Mouse (Mus musculus) neural tube, embryonic 12.5 days (tissue): ENCODE results near the gene Rit1. TPM values are rescaled to one million over a fixed set of nuclear protein-coding genes. Genes with fewer than 3 reads are reported as not detected.
"Not testable (repeated sequence)": the region's sequence is repeated elsewhere in the genome, so short reads cannot be mapped to it uniquely, and the experiment has no call there.

Experiments
- ATAC-seq: fragments of 200-750 bp; cut with Nextera tagmentation; 2 replicates; pipeline ENCODE4 v1.8.0; 2017; ENCODE audit warnings: low read depth, mild to moderate bottlenecking, moderate TSS enrichment, moderate library complexity; ENCODE audit not compliant: low FRiP score
- H3K27ac ChIP-seq: fragments of 300-500 bp; sonication (generic); 2 replicates; pipeline ENCODE4 v1.5.1; 2016
- H3K27me3 ChIP-seq: fragments of 300-500 bp; sonication (generic); replicated peaks from 2 replicates; pipeline ENCODE4 v1.6.1; 2016; ENCODE audit warnings: mild to moderate bottlenecking
- H3K36me3 ChIP-seq: fragments of 300-500 bp; sonication (generic); 2 replicates; pipeline ENCODE4 v1.6.1; 2016; ENCODE audit warnings: mild to moderate bottlenecking
- H3K4me1 ChIP-seq: fragments of 300-500 bp; sonication (generic); 2 replicates; pipeline ENCODE4 v1.6.1; 2016
- H3K4me2 ChIP-seq: fragments of 300-500 bp; sonication (generic); replicated peaks from 2 replicates; pipeline ENCODE4 v1.6.1; 2016; ENCODE audit warnings: mild to moderate bottlenecking
- H3K4me3 ChIP-seq: fragments of 300-500 bp; sonication (generic); 2 replicates; pipeline ENCODE4 v1.5.1; 2016
- H3K9ac ChIP-seq: fragments of 300-500 bp; sonication (generic); 2 replicates; pipeline ENCODE4 v1.6.1; 2016; ENCODE audit warnings: mild to moderate bottlenecking
- H3K9me3 ChIP-seq: fragments of 300-500 bp; sonication (generic); 2 replicates; pipeline ENCODE4 v1.6.1; 2016; ENCODE audit warnings: mild to moderate bottlenecking
- WGBS: fragments of 180-500 bp; shearing (Covaris S2); methylation state at CpG from one replicate; pipeline ENCODE4 v1.1.7; 2016; 5-methylcytosine and 5-hydroxymethylcytosine counted together
- polyA plus RNA-seq: library from polyadenylated mRNA; unstranded; fragments of >200 nt; fragmentation: Nextera tagmentation; extraction: Ambion mirVana; gene quantifications from 2 replicates; pipeline ENCODE4 v1.2.1, GENCODE M21; 2016

Rit1 gene
- polyA plus RNA-seq, 1 experiment from 2014 or later, result 49.1 TPM

- no peak overlapping the region for H3K27ac ChIP-seq
- peaks cover 89% of the 10 kb centered on the region for H3K36me3 ChIP-seq
- 95% methylated on average over 3 of the region's 3 CpGs for WGBS
These were observed 16.4 kb upstream of the Rit1 start for GRCm38 (mm10) chr3:88700247-88700646.

GRCm38 (mm10) chr3:88701222-88701621, 15.4 kb upstream of the Rit1 start:
- H3K9me3 ChIP-seq, result no peaks in the 10 kb centered on the region
- no peaks in the 10 kb centered on the region for H3K27me3 ChIP-seq
- H3K36me3 ChIP-seq, result peaks cover 83% of the 10 kb centered on the region
- WGBS, result 85% methylated on average over 3 of the region's 3 CpGs
- no peak overlapping the region for H3K4me2 ChIP-seq
- no peak overlapping the region for H3K27ac ChIP-seq
- ATAC-seq, result no peak
- H3K4me1 ChIP-seq, result no peaks in the 10 kb centered on the region
- no peak overlapping the region for H3K4me3 ChIP-seq
- H3K9ac ChIP-seq, result no peak overlapping the region

More at GRCm38 (mm10) chr3:88700247-88700646, 16.4 kb upstream of the Rit1 start:
- Histone ChIP-seq H3K27me3 (no peaks in the 10 kb centered on the region), H3K4me2 (no peak overlapping the region), H3K9me3 (no peaks in the 10 kb centered on the region), H3K4me3 (no peak overlapping the region), H3K4me1 (no peaks in the 10 kb centered on the region), H3K9ac (no peak overlapping the region)
- no peak for ATAC-seq

DNA sequence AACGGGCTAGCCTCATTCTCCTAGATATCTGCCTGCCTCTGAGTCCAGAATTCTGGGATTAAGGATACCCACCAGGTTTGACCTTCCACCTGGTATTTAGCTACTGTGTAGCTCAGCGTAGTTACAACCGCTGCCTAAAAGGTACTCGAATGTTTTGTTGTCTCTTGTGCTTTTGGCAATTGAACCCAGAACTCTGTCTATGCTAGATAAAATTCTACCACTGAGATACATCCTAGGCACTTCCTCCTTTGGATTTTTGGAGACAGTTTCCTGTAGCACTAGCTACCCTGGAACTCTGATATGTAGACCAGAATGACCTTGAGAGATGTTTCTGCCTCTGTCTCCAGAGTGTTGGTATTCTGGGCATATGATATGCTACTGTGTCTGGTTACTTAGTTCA, 2.9 kb upstream of the Rit1 start:
- 95% methylated on average over 4 of the region's 4 CpGs for WGBS

GRCm38 (mm10) chr3:88714725-88715124, 1.9 kb upstream of the Rit1 start:
- H3K4me1 ChIP-seq, result peaks cover 4% of the 10 kb centered on the region; the same call in 1 of the 2 replicates
- no peak overlapping the region for H3K27ac ChIP-seq
- no peak overlapping the region for H3K4me3 ChIP-seq
- no peak overlapping the region for H3K9ac ChIP-seq
- H3K36me3 ChIP-seq, result peaks cover 54% of the 10 kb centered on the region
- H3K4me2 ChIP-seq, result no peak overlapping the region
- no peak for ATAC-seq
- H3K27me3 ChIP-seq, result no peaks in the 10 kb centered on the region
- no peaks in the 10 kb centered on the region for H3K9me3 ChIP-seq
- 81% methylated on average over 2 of the region's 2 CpGs for WGBS

More for the DNA sequence above, 2.9 kb upstream of the Rit1 start:
- no peaks in the 10 kb centered on the region for H3K9me3 ChIP-seq
- no peak overlapping the region for H3K4me2 ChIP-seq
- H3K27ac ChIP-seq, result no peak overlapping the region
- peaks cover 4% of the 10 kb centered on the region; the same call in 1 of the 2 replicates for H3K4me1 ChIP-seq
- no peak overlapping the region for H3K4me3 ChIP-seq
- ATAC-seq, result no peak
- H3K27me3 ChIP-seq, result no peaks in the 10 kb centered on the region
- peaks cover 52% of the 10 kb centered on the region for H3K36me3 ChIP-seq
- H3K9ac ChIP-seq, result no peak overlapping the region

GRCm38 (mm10) chr3:88715716-88716115, 922 bp upstream of the Rit1 start:
- not testable (repeated sequence) for H3K27me3 ChIP-seq, H3K4me3 ChIP-seq, H3K4me2 ChIP-seq, H3K9ac ChIP-seq, H3K4me1 ChIP-seq, H3K9me3 ChIP-seq, H3K27ac ChIP-seq, ATAC-seq
- H3K36me3 ChIP-seq, result peaks cover 53% of the 10 kb centered on the region
- 94% methylated on average over 5 of the region's 5 CpGs for WGBS

DNA sequence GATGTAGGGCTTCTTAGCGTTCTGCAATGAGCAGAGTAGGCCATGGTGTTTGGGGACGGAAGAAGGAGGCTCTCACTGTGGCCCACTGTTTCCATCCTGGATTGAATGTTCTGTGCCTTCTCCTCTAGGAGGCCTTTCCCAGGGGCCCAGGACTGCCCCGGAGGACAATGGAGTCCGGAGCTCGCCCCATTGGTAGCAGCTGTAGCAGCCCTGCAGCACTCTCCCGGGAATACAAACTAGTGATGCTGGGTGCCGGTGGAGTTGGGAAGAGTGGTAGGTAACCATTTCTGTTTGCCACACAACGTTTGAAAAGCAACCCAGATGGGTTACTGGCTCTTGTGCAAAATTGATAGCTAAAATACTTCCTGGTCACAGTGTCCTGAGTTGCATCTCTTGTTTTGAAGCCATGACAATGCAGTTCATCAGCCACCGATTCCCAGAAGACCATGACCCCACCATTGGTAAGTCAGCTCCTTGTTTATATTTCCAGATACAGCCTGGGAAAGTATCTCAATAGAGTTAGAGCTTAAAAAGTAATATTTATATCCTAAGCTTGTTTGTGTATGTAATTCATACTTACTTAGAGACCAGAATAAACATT, 660 bp downstream of the Rit1 start:
- peak overlapping the region; percentile 72 for H3K4me3 ChIP-seq
- 8% methylated on average over 9 of the region's 9 CpGs for WGBS
- peak overlapping the region; percentile 70 for H3K9ac ChIP-seq
- peak; percentile 63 for ATAC-seq
- peaks cover 4% of the 10 kb centered on the region; the same call in 1 of the 2 replicates for H3K4me1 ChIP-seq
- H3K4me2 ChIP-seq, result peak overlapping the region; percentile 78
- H3K27ac ChIP-seq, result 0 out of 2 replicates have a peak overlapping the region, but pooled peaks have one; percentile 1
- peaks cover 47% of the 10 kb centered on the region for H3K36me3 ChIP-seq
- no peaks in the 10 kb centered on the region for H3K9me3 ChIP-seq
- H3K27me3 ChIP-seq, result no peaks in the 10 kb centered on the region

DNA sequence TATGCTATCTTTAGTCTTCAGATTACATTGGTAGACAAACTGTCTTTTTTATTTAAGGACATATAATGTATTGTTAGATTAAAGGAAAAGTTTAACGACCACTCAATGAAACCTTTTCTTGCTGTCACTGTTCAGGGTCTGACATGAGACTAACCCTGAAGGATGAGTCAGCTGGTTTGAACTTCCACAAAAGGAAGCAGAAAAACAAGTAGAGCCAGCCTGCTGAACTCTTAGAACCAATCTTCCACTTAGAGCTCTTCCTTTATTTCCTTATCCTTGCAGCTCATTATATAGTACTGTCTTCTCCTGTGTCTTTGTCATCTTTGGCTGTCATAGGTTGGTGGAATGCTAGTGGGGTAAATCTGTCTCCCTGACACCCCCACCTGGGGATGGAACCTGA, 1.2 kb downstream of the Rit1 start:
- peaks cover 43% of the 10 kb centered on the region for H3K36me3 ChIP-seq
- H3K4me1 ChIP-seq, result peaks cover 4% of the 10 kb centered on the region; the same call in 1 of the 2 replicates
- peak overlapping the region; percentile 78 for H3K4me2 ChIP-seq
- no peak overlapping the region for H3K4me3 ChIP-seq
- H3K9me3 ChIP-seq, result no peaks in the 10 kb centered on the region
- no peak for ATAC-seq
- no peak overlapping the region for H3K27ac ChIP-seq
- WGBS, result 90% methylated on average over 1 of the region's 1 CpGs
- no peaks in the 10 kb centered on the region for H3K27me3 ChIP-seq
- H3K9ac ChIP-seq, result no peak overlapping the region

GRCm38 (mm10) chr3:88719098-88719497, 2.5 kb downstream of the Rit1 start:
- Histone ChIP-seq H3K27me3 (no peaks in the 10 kb centered on the region), H3K4me2 (peak overlapping the region; percentile 78; the same call in 1 of the 2 replicates), H3K4me1 (peaks cover 4% of the 10 kb centered on the region; the same call in 1 of the 2 replicates), H3K36me3 (peaks cover 42% of the 10 kb centered on the region), H3K4me3 (no peak overlapping the region), H3K27ac (no peak overlapping the region), H3K9ac (no peak overlapping the region), H3K9me3 (no peaks in the 10 kb centered on the region)
- ATAC-seq, result no peak
- 83% methylated on average over 2 of the region's 2 CpGs for WGBS

DNA sequence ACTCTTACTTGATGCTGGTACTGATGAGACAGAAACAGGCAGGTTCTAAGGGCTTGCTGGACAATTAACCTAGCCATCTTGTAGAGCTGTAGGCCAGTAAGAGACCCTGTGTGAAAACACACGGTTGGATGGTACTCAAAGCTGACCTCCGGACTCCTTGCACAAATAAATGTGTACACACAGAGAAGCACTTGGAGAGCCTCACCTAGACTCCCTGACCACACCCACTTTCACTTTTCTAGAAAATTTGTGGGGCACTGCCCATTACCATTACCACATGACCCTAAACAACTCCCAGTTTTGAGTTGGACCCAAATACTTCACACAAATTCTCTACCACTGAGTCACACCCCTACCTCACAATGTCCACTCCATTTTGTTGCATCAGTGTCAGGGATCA, 19.9 kb downstream of the Rit1 start:
- Histone ChIP-seq H3K4me3 (no peak overlapping the region), H3K4me1 (no peaks in the 10 kb centered on the region), H3K4me2 (no peak overlapping the region), H3K27ac (no peak overlapping the region), H3K27me3 (no peaks in the 10 kb centered on the region), H3K9ac (no peak overlapping the region), H3K9me3 (no peaks in the 10 kb centered on the region), H3K36me3 (peaks cover 11% of the 10 kb centered on the region)
- 91% methylated on average over 2 of the region's 2 CpGs for WGBS
- no peak for ATAC-seq

DNA sequence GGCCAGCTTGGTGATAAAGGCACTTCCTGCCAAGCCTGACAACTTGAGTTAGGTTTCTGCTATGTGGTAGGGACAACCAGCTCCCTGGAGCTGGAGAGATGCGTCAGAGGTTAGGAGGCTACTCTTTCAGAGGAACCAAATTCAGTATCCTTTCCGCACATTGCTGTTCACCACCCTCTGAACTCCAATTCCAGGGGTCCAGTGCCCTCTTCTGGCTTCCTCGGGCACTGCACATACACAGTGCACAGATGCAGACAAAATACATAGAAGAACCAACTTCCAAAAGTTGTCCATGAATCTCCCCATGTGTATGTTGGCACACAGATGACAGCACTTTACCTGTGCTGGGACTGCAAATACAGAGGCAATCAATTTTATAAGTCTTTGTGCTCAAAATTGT, 22.0 kb downstream of the Rit1 start:
- H3K4me3 ChIP-seq, result no peak overlapping the region
- no peaks in the 10 kb centered on the region for H3K4me1 ChIP-seq
- peaks cover 20% of the 10 kb centered on the region for H3K36me3 ChIP-seq
- no peak overlapping the region for H3K27ac ChIP-seq
- whole genome bisulfite sequencing, result 60% methylated on average over 3 of the region's 3 CpGs
- H3K4me2 ChIP-seq, result no peak overlapping the region
- H3K27me3 ChIP-seq, result no peaks in the 10 kb centered on the region
- H3K9me3 ChIP-seq, result no peaks in the 10 kb centered on the region
- no peak for ATAC-seq
- no peak overlapping the region for H3K9ac ChIP-seq

GRCm38 (mm10) chr3:88740147-88740546, 23.5 kb downstream of the Rit1 start:
- no peak overlapping the region for H3K4me3 ChIP-seq
- peaks cover 32% of the 10 kb centered on the region for H3K36me3 ChIP-seq
- no peak overlapping the region for H3K9ac ChIP-seq
- ATAC-seq, result no peak
- no peak overlapping the region for H3K4me2 ChIP-seq
- no peaks in the 10 kb centered on the region for H3K4me1 ChIP-seq
- WGBS, result 95% methylated on average over 3 of the region's 3 CpGs
- no peak overlapping the region for H3K27ac ChIP-seq
- H3K9me3 ChIP-seq, result no peaks in the 10 kb centered on the region
- no peaks in the 10 kb centered on the region for H3K27me3 ChIP-seq

DNA sequence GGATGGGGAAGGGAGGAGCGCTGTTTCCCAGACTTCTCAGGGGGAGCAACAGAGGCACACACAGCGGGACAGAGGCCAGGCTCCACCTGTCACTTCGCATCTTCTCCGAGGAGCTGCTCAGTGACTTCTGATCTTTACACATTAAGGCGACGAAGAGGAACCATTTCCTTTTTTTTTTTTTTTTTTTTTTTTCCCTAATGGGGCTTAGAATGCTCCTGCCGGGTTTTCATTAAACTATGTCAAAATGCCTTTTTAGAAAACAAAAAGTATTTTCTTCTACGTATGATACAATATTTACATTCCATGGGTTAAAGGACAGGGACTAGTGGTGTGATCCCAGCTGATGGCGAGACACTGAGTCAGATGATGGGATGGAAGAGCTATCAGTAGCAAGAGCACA, 28.9 kb downstream of the Rit1 start:
- H3K27ac ChIP-seq, result no peak overlapping the region
- no peak overlapping the region for H3K4me3 ChIP-seq
- WGBS, result 94% methylated on average over 9 of the region's 9 CpGs
- peaks cover 25% of the 10 kb centered on the region for H3K9me3 ChIP-seq
- H3K9ac ChIP-seq, result no peak overlapping the region
- H3K4me1 ChIP-seq, result no peaks in the 10 kb centered on the region
- H3K36me3 ChIP-seq, result peaks cover 77% of the 10 kb centered on the region
- H3K27me3 ChIP-seq, result no peaks in the 10 kb centered on the region
- H3K4me2 ChIP-seq, result no peak overlapping the region
- ATAC-seq, result no peak
